Mouse (Mus musculus) midbrain, embryonic 10.5 days (tissue): Measurements from ENCODE around the gene Def8. TPM values are rescaled to one million over a fixed set of nuclear protein-coding genes. Genes with fewer than 3 reads are reported as not detected.

Source experiments
- DNase-seq: peaks from one replicate; pipeline ENCODE4 v3.0.0-alpha.2; 2017; ENCODE audit warnings: low spot score
- H3K27ac ChIP-seq: fragments of 300-500 bp; sonication (generic); replicated peaks from 2 replicates; pipeline ENCODE4 v1.5.1; 2016; ENCODE audit warnings: mild to moderate bottlenecking
- H3K27me3 ChIP-seq: fragments of 300-500 bp; sonication (generic); 2 replicates; pipeline ENCODE4 v1.6.1; 2016; ENCODE audit warnings: low read depth, mild to moderate bottlenecking; ENCODE audit not compliant: poor library complexity, severe bottlenecking
- H3K36me3 ChIP-seq: fragments of 300-500 bp; sonication (generic); 2 replicates; pipeline ENCODE4 v1.6.1; 2016; ENCODE audit warnings: mild to moderate bottlenecking, moderate library complexity
- H3K4me1 ChIP-seq: fragments of 300-500 bp; sonication (generic); 2 replicates; pipeline ENCODE4 v1.6.1; 2016
- H3K4me3 ChIP-seq: fragments of 300-500 bp; sonication (generic); 2 replicates; pipeline ENCODE4 v1.5.1; 2016; ENCODE audit warnings: mild to moderate bottlenecking, moderate library complexity
- H3K9me3 ChIP-seq: fragments of 300-500 bp; sonication (generic); replicated peaks from 2 replicates; pipeline ENCODE4 v1.6.1; 2016; ENCODE audit warnings: mild to moderate bottlenecking
- WGBS: fragments of 180-500 bp; shearing (Covaris S2); methylation state at CpG from one replicate; pipeline ENCODE4 v1.1.7; 2016; 5-methylcytosine and 5-hydroxymethylcytosine counted together
- polyA plus RNA-seq: library from polyadenylated mRNA; unstranded; fragments of >200 nt; fragmentation: Nextera tagmentation; extraction: Ambion mirVana; gene quantifications from 2 replicates; pipeline ENCODE4 v1.2.1, GENCODE M21; 2016

Def8 gene
- polyA plus RNA-seq, 1 experiment from 2014 or later = 42.1 TPM

GRCm38 (mm10) chr8:123478456-123479218 lies 55.3 kb downstream of the Def8 start:
- no peak for DNase-seq
- H3K27me3 ChIP-seq = no peaks in the 10 kb centered on the region
- H3K36me3 ChIP-seq = peaks cover 36% of the 10 kb centered on the region
- 40% methylated on average over 16 of the region's 16 CpGs for WGBS
- no peaks in the 10 kb centered on the region for H3K9me3 ChIP-seq
- H3K27ac ChIP-seq = peak overlapping the region; percentile 99
- H3K4me3 ChIP-seq = peak overlapping the region; percentile 94
- peaks cover 21% of the 10 kb centered on the region for H3K4me1 ChIP-seq

GRCm38 (mm10) chr8:123482627-123483026 lies 59.3 kb downstream of the Def8 start:
- no peak for DNase-seq
- H3K27me3 ChIP-seq = no peaks in the 10 kb centered on the region
- WGBS = 89% methylated on average over 7 of the region's 7 CpGs
- peaks cover 75% of the 10 kb centered on the region for H3K36me3 ChIP-seq
- no peaks in the 10 kb centered on the region for H3K9me3 ChIP-seq
- H3K4me3 ChIP-seq = no peak overlapping the region
- peaks cover 11% of the 10 kb centered on the region for H3K4me1 ChIP-seq
- no peak overlapping the region for H3K27ac ChIP-seq

- Histone ChIP-seq H3K27ac (no peak overlapping the region), H3K36me3 (peaks cover 98% of the 10 kb centered on the region), H3K4me3 (no peak overlapping the region), H3K9me3 (no peaks in the 10 kb centered on the region), H3K27me3 (no peaks in the 10 kb centered on the region), H3K4me1 (no peaks in the 10 kb centered on the region)
- WGBS = 92% methylated on average over 15 of the region's 15 CpGs
- DNase-seq = no peak
Observed at GRCm38 (mm10) chr8:123491280-123492075, 68.2 kb downstream of the Def8 start.

- Histone ChIP-seq H3K27me3 (no peaks in the 10 kb centered on the region), H3K36me3 (peaks cover 98% of the 10 kb centered on the region), H3K4me3 (no peak overlapping the region), H3K9me3 (no peaks in the 10 kb centered on the region), H3K27ac (no peak overlapping the region), H3K4me1 (no peaks in the 10 kb centered on the region)
- 96% methylated on average over 9 of the region's 9 CpGs for WGBS
- no peak for DNase-seq
Observed at GRCm38 (mm10) chr8:123492898-123493297, 69.6 kb downstream of the Def8 start.

- no peaks in the 10 kb centered on the region for H3K9me3 ChIP-seq
- DNase-seq = no peak
- H3K27ac ChIP-seq = no peak overlapping the region
- peaks cover 100% of the 10 kb centered on the region for H3K36me3 ChIP-seq
- H3K4me1 ChIP-seq = no peaks in the 10 kb centered on the region
- no peak overlapping the region for H3K4me3 ChIP-seq
- H3K27me3 ChIP-seq = no peaks in the 10 kb centered on the region
- 92% methylated on average over 4 of the region's 4 CpGs for WGBS
Observed at GRCm38 (mm10) chr8:123497699-123498098, 74.4 kb downstream of the Def8 start.

- DNase-seq = no peak
- Histone ChIP-seq H3K36me3 (peaks cover 100% of the 10 kb centered on the region), H3K4me1 (no peaks in the 10 kb centered on the region), H3K4me3 (no peak overlapping the region), H3K27ac (no peak overlapping the region), H3K27me3 (no peaks in the 10 kb centered on the region), H3K9me3 (peaks cover 9% of the 10 kb centered on the region; the same call in 1 of the 2 replicates)
- 92% methylated on average over 11 of the region's 11 CpGs for WGBS
Observed at GRCm38 (mm10) chr8:123498963-123499362, 75.6 kb downstream of the Def8 start.

- H3K4me1 ChIP-seq = no peaks in the 10 kb centered on the region
- no peak overlapping the region for H3K27ac ChIP-seq
- H3K9me3 ChIP-seq = peaks cover 9% of the 10 kb centered on the region; the same call in 1 of the 2 replicates
- H3K27me3 ChIP-seq = no peaks in the 10 kb centered on the region
- H3K4me3 ChIP-seq = no peak overlapping the region
- 95% methylated on average over 11 of the region's 11 CpGs for WGBS
- no peak for DNase-seq
- H3K36me3 ChIP-seq = peaks cover 100% of the 10 kb centered on the region
Observed at GRCm38 (mm10) chr8:123499556-123499955, 76.2 kb downstream of the Def8 start.

GRCm38 (mm10) chr8:123502192-123502591 lies 78.9 kb downstream of the Def8 start:
- Histone ChIP-seq H3K4me1 (no peaks in the 10 kb centered on the region), H3K36me3 (peaks cover 100% of the 10 kb centered on the region), H3K4me3 (no peak overlapping the region), H3K27ac (no peak overlapping the region), H3K9me3 (peaks cover 9% of the 10 kb centered on the region; the same call in 1 of the 2 replicates), H3K27me3 (no peaks in the 10 kb centered on the region)
- DNase-seq = no peak
- 93% methylated on average over 5 of the region's 5 CpGs for WGBS

GRCm38 (mm10) chr8:123503801-123504467 lies 80.6 kb downstream of the Def8 start:
- no peak overlapping the region for H3K4me3 ChIP-seq
- H3K9me3 ChIP-seq = peaks cover 9% of the 10 kb centered on the region; the same call in 1 of the 2 replicates
- H3K4me1 ChIP-seq = no peaks in the 10 kb centered on the region
- peaks cover 100% of the 10 kb centered on the region for H3K36me3 ChIP-seq
- DNase-seq = no peak
- no peak overlapping the region for H3K27ac ChIP-seq
- 99% methylated on average over 6 of the region's 6 CpGs for WGBS
- H3K27me3 ChIP-seq = no peaks in the 10 kb centered on the region

GRCm38 (mm10) chr8:123504591-123505195 lies 81.4 kb downstream of the Def8 start:
- Histone ChIP-seq H3K9me3 (peaks cover 9% of the 10 kb centered on the region; the same call in 1 of the 2 replicates), H3K27ac (no peak overlapping the region), H3K4me1 (no peaks in the 10 kb centered on the region), H3K4me3 (no peak overlapping the region), H3K36me3 (peaks cover 100% of the 10 kb centered on the region), H3K27me3 (no peaks in the 10 kb centered on the region)
- 89% methylated on average over 9 of the region's 9 CpGs for WGBS
- DNase-seq = no peak

GRCm38 (mm10) chr8:123505267-123505666 lies 81.9 kb downstream of the Def8 start:
- Histone ChIP-seq H3K27me3 (no peaks in the 10 kb centered on the region), H3K4me3 (no peak overlapping the region), H3K9me3 (peaks cover 9% of the 10 kb centered on the region; the same call in 1 of the 2 replicates), H3K36me3 (peaks cover 100% of the 10 kb centered on the region), H3K4me1 (no peaks in the 10 kb centered on the region), H3K27ac (no peak overlapping the region)
- 82% methylated on average over 4 of the region's 4 CpGs for WGBS
- no peak for DNase-seq

GRCm38 (mm10) chr8:123505695-123506094 lies 82.4 kb downstream of the Def8 start:
- H3K9me3 ChIP-seq = peaks cover 9% of the 10 kb centered on the region; the same call in 1 of the 2 replicates
- H3K27ac ChIP-seq = no peak overlapping the region
- no peaks in the 10 kb centered on the region for H3K27me3 ChIP-seq
- H3K36me3 ChIP-seq = peaks cover 100% of the 10 kb centered on the region
- 87% methylated on average over 9 of the region's 9 CpGs for WGBS
- no peaks in the 10 kb centered on the region for H3K4me1 ChIP-seq
- DNase-seq = no peak
- H3K4me3 ChIP-seq = no peak overlapping the region
